Mouse (Mus musculus): Measurements from ENCODE around the gene Ddc.

DNA sequence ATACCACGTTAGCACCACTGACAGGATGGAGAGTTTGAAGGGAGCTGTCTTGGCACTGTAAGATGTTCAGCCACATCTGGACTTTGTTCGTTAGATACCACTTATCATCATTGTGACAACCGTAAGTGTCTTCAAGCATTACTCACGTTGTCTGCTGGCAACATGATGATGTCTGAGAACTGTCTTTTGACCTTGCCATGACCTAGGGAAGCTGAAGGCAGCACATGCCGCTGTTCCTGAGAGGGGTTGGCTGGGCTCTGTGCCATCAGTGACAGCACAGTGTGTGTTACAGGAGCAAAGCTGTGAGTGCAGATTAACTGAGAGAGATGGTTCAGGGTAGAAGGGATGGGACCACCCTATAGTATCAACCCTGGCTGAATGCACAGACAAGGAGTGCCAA lies 3.6 kb upstream of the Ddc start:
- TF ChIP-seq EP300 (IDR thresholded peaks at IDR 0.05) (no peak), CTCF (IDR thresholded peaks at IDR 0.05) (no peak)
